Mouse (Mus musculus): ENCODE data around the gene Selenok. TPM values are rescaled to one million over a fixed set of nuclear protein-coding genes. Genes with fewer than 3 reads are reported as not detected.
A peak's percentile ranks its signal among the peaks of the same experiment; 100 is the strongest.

Gene Selenok
- polyA plus RNA-seq, 1 experiment from 2014 or later, result 231 TPM

- Histone ChIP-seq H3K9me3 (no peaks in the 10 kb centered on the region), H3K27me3 (ENCODE audit: insufficient read depth, poor library complexity, severe bottlenecking) (no peaks in the 10 kb centered on the region), H3K4me1 (peaks cover 10% of the 10 kb centered on the region), H3K27ac (no peak overlapping the region), H3K4me3 (no peak overlapping the region), H3K36me3 (peaks cover 73% of the 10 kb centered on the region)
- WGBS, result 93% methylated on average over 6 of the region's 6 CpGs
- DNase-seq (ENCODE audit: low spot score), result no peak
These were observed 8.8 kb downstream of the Selenok start for GRCm38 (mm10) chr14:29976927-29977326.

- H3K36me3 ChIP-seq, result peaks cover 73% of the 10 kb centered on the region
- DNase-seq (ENCODE audit: low spot score), result peak; percentile 97
- no peaks in the 10 kb centered on the region for H3K9me3 ChIP-seq
These were observed 10.4 kb downstream of the Selenok start, which contains the start of gene Actr8 for GRCm38 (mm10) chr14:29978254-29979204. Gene Actr8, plus strand, starts transcription at chr14:29978337.

GRCm38 (mm10) chr14:29980447-29981205 lies 12.5 kb downstream of the Selenok start:
- DNase-seq (ENCODE audit: low spot score), result no peak
- peaks cover 10% of the 10 kb centered on the region for H3K4me1 ChIP-seq
- WGBS, result 92% methylated on average over 10 of the region's 10 CpGs
- H3K4me3 ChIP-seq, result no peak overlapping the region
- H3K9me3 ChIP-seq, result no peaks in the 10 kb centered on the region
- H3K27ac ChIP-seq, result no peak overlapping the region
- no peaks in the 10 kb centered on the region for H3K27me3 ChIP-seq (ENCODE audit: insufficient read depth, poor library complexity, severe bottlenecking)
- peaks cover 74% of the 10 kb centered on the region for H3K36me3 ChIP-seq

More at GRCm38 (mm10) chr14:29978254-29979204, 10.4 kb downstream of the Selenok start, which contains the start of gene Actr8:
- 2% methylated on average over 44 of the region's 44 CpGs for WGBS
- H3K4me3 ChIP-seq, result peak within 1 kb of the TSS; percentile 86
- H3K27ac ChIP-seq, result peak within 1 kb of the TSS; percentile 97
- peaks cover 10% of the 10 kb centered on the region for H3K4me1 ChIP-seq
- no peaks in the 10 kb centered on the region for H3K27me3 ChIP-seq (ENCODE audit: insufficient read depth, poor library complexity, severe bottlenecking)

GRCm38 (mm10) chr14:29986096-29986495 lies 18.0 kb downstream of the Selenok start:
- no peaks in the 10 kb centered on the region for H3K27me3 ChIP-seq (ENCODE audit: insufficient read depth, poor library complexity, severe bottlenecking)
- DNase-seq (ENCODE audit: low spot score), result no peak
- WGBS, result 95% methylated on average over 4 of the region's 4 CpGs
- no peaks in the 10 kb centered on the region for H3K4me1 ChIP-seq
- H3K36me3 ChIP-seq, result peaks cover 100% of the 10 kb centered on the region
- no peak overlapping the region for H3K4me3 ChIP-seq
- H3K9me3 ChIP-seq, result no peaks in the 10 kb centered on the region
- H3K27ac ChIP-seq, result no peak overlapping the region

- H3K9me3 ChIP-seq, result no peaks in the 10 kb centered on the region
- 94% methylated on average over 6 of the region's 6 CpGs for WGBS
These were observed 19.2 kb downstream of the Selenok start for GRCm38 (mm10) chr14:29987276-29987675.

GRCm38 (mm10) chr14:29987739-29988138 lies 19.6 kb downstream of the Selenok start:
- WGBS, result 91% methylated on average over 9 of the region's 9 CpGs
- H3K36me3 ChIP-seq, result peaks cover 100% of the 10 kb centered on the region
- no peaks in the 10 kb centered on the region for H3K9me3 ChIP-seq
- H3K4me1 ChIP-seq, result no peaks in the 10 kb centered on the region
- H3K27me3 ChIP-seq (ENCODE audit: insufficient read depth, poor library complexity, severe bottlenecking), result no peaks in the 10 kb centered on the region
- no peak overlapping the region for H3K27ac ChIP-seq
- no peak overlapping the region for H3K4me3 ChIP-seq
- DNase-seq (ENCODE audit: low spot score), result no peak

More at GRCm38 (mm10) chr14:29987276-29987675, 19.2 kb downstream of the Selenok start:
- no peak overlapping the region for H3K4me3 ChIP-seq
- H3K27me3 ChIP-seq (ENCODE audit: insufficient read depth, poor library complexity, severe bottlenecking), result no peaks in the 10 kb centered on the region
- H3K36me3 ChIP-seq, result peaks cover 100% of the 10 kb centered on the region
- H3K27ac ChIP-seq, result no peak overlapping the region
- DNase-seq (ENCODE audit: low spot score), result no peak
- H3K4me1 ChIP-seq, result no peaks in the 10 kb centered on the region

- H3K4me1 ChIP-seq, result no peaks in the 10 kb centered on the region
- H3K4me3 ChIP-seq, result no peak overlapping the region
- no peak for DNase-seq (ENCODE audit: low spot score)
- H3K27ac ChIP-seq, result no peak overlapping the region
- no peaks in the 10 kb centered on the region for H3K9me3 ChIP-seq
- 91% methylated on average over 4 of the region's 4 CpGs for WGBS
- peaks cover 100% of the 10 kb centered on the region for H3K36me3 ChIP-seq
- no peaks in the 10 kb centered on the region for H3K27me3 ChIP-seq (ENCODE audit: insufficient read depth, poor library complexity, severe bottlenecking)
These were observed 20.2 kb downstream of the Selenok start for GRCm38 (mm10) chr14:29988337-29988736.

- Histone ChIP-seq H3K4me3 (no peak overlapping the region), H3K4me1 (peaks cover 3% of the 10 kb centered on the region; the same call in 1 of the 2 replicates), H3K36me3 (peaks cover 76% of the 10 kb centered on the region), H3K27ac (no peak overlapping the region), H3K27me3 (ENCODE audit: insufficient read depth, poor library complexity, severe bottlenecking) (no peaks in the 10 kb centered on the region), H3K9me3 (no peaks in the 10 kb centered on the region)
- no peak for DNase-seq (ENCODE audit: low spot score)
- WGBS, result 86% methylated on average over 4 of the region's 4 CpGs
These were observed 26.9 kb downstream of the Selenok start for GRCm38 (mm10) chr14:29994976-29995375.

- Histone ChIP-seq H3K9me3 (no peaks in the 10 kb centered on the region), H3K4me1 (peaks cover 3% of the 10 kb centered on the region; the same call in 1 of the 2 replicates), H3K27me3 (ENCODE audit: insufficient read depth, poor library complexity, severe bottlenecking) (no peaks in the 10 kb centered on the region), H3K4me3 (no peak overlapping the region), H3K27ac (no peak overlapping the region), H3K36me3 (peaks cover 64% of the 10 kb centered on the region)
- no peak for DNase-seq (ENCODE audit: low spot score)
- 92% methylated on average over 11 of the region's 11 CpGs for WGBS
These were observed 28.1 kb downstream of the Selenok start for GRCm38 (mm10) chr14:29996000-29996751.

- Histone ChIP-seq H3K4me1 (peaks cover 3% of the 10 kb centered on the region; the same call in 1 of the 2 replicates), H3K36me3 (peaks cover 52% of the 10 kb centered on the region), H3K27me3 (ENCODE audit: insufficient read depth, poor library complexity, severe bottlenecking) (no peaks in the 10 kb centered on the region), H3K27ac (no peak overlapping the region), H3K4me3 (no peak overlapping the region), H3K9me3 (no peaks in the 10 kb centered on the region)
- DNase-seq (ENCODE audit: low spot score), result no peak
These were observed 29.2 kb downstream of the Selenok start for GRCm38 (mm10) chr14:29997345-29997744.

- WGBS, result 78% methylated on average over 13 of the region's 13 CpGs
- Histone ChIP-seq H3K4me1 (peaks cover 3% of the 10 kb centered on the region; the same call in 1 of the 2 replicates), H3K9me3 (no peaks in the 10 kb centered on the region), H3K27ac (no peak overlapping the region), H3K36me3 (peaks cover 36% of the 10 kb centered on the region), H3K4me3 (no peak overlapping the region), H3K27me3 (ENCODE audit: insufficient read depth, poor library complexity, severe bottlenecking) (no peaks in the 10 kb centered on the region)
- DNase-seq (ENCODE audit: low spot score), result no peak
These were observed 30.8 kb downstream of the Selenok start for GRCm38 (mm10) chr14:29998747-29999474.

- Histone ChIP-seq H3K27me3 (ENCODE audit: insufficient read depth, poor library complexity, severe bottlenecking) (no peaks in the 10 kb centered on the region), H3K9me3 (no peaks in the 10 kb centered on the region), H3K36me3 (peaks cover 31% of the 10 kb centered on the region), H3K27ac (no peak overlapping the region), H3K4me3 (no peak overlapping the region), H3K4me1 (peaks cover 3% of the 10 kb centered on the region; the same call in 1 of the 2 replicates)
- 82% methylated on average over 3 of the region's 3 CpGs for WGBS
- no peak for DNase-seq (ENCODE audit: low spot score)
These were observed 31.3 kb downstream of the Selenok start for GRCm38 (mm10) chr14:29999475-29999811.
